Mouse (Mus musculus) urinary bladder, adult 2 months (tissue): ENCODE measurements at regions not wholly inside any gene's neighbourhood (a gene's known extent, or its start where the extent isn't known, plus 50 kb on each side); places are given as distances from the start of the nearest gene placed in this dataset.
"Not testable (repeated sequence)": the region's sequence is repeated elsewhere in the genome, so short reads cannot be mapped to it uniquely, and the experiment has no call there.

ENCODE experiments used
- DNase-seq: peaks from one replicate; pipeline ENCODE4 v3.0.0; 2022; ENCODE audit warnings: low spot score

- DNase-seq: no peak
Observed at GRCm38 (mm10) chr13:4858341-4858740, 249.4 kb upstream of the Akr1e1 start.

- DNase-seq: not testable (repeated sequence)
Observed at GRCm38 (mm10) chr13:4839481-4839880, 230.5 kb upstream of the Akr1e1 start.

- no peak for DNase-seq
Observed at GRCm38 (mm10) chr13:4826756-4827155, 217.8 kb upstream of the Akr1e1 start.

DNA sequence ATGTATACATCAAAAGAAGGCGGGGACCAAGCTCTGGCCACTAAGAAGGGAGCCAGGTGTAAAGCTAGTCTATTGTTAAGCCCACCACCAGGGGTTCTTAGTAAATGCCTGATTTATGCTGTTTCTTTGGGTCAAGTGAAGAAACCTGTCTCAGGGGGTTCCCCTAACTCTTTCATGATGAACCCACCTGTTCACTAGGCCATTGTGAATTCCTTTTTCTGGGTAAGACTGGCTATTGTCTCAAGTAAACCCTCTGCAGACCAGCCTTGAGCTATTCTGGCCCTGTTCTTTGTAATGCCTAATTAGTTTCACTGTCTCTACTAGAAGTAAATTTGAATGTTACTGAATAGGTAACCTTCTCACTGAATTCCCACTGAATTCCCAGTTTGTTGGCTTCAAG, 216.8 kb upstream of the Akr1e1 start:
- not testable (repeated sequence) for DNase-seq

DNA sequence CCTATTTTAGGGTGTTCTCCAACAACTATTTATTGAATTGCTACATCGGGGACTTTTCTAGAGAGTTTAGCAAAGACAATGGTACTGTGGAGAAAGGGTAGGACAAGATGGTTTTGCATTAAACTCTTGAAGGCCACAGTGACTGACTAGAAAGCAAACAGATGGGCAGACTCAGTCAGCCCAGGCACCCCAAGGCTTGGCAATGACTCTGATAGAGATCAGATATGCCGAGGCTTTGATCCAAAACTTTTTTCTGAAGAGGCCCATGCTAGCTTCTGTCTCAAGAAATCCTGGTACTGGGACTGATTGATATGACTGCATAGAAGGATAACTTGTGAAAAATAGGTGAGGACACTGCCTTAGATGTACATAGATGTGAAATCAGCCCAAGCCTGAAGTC, 197.9 kb upstream of the Akr1e1 start:
- DNase-seq: no peak

DNA sequence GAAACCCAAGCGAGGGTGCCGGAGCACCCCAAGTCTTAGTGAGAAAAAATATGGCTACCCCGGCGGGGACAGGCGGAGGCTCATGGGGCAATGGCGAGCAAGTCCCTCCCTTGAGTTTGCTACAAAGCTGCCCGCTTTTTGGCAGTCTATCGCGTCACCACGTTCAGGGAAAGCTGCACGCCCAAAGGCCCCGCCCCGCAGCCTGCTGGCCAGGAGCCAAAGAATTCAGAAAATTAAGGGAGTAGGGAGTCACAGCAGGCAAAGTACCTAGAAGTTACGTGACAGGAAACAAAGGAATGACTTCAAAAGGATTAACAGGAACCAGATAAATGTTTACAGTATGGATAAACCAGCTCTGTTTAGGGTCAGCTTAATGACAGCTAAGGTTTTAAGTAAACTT, 191.7 kb upstream of the Akr1e1 start:
- no peak for DNase-seq

- no peak for DNase-seq
Observed at GRCm38 (mm10) chr13:4791139-4791538, 182.2 kb upstream of the Akr1e1 start.

DNA sequence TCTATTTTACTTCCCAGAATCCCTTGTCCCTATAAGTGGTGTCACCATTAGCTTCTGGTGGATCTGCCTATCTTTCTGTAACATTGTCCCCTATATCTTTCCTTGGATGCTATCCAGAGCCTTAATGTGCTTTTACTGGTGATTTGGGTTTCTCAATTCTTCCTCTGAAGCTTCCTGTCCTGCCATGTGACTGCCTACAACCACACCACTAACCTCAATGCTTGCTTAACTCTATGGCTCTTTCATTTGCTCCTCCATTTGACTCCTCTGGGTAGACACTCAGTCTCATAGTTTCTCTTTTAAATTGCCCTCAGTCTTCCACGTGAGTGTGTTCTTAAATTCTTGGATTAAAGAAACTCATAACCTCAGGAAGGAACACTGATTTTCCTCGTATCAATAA, 181.4 kb upstream of the Akr1e1 start:
- DNase-seq: no peak

- DNase-seq: no peak
Observed at GRCm38 (mm10) chr13:4783290-4783689, 174.3 kb upstream of the Akr1e1 start.

DNA sequence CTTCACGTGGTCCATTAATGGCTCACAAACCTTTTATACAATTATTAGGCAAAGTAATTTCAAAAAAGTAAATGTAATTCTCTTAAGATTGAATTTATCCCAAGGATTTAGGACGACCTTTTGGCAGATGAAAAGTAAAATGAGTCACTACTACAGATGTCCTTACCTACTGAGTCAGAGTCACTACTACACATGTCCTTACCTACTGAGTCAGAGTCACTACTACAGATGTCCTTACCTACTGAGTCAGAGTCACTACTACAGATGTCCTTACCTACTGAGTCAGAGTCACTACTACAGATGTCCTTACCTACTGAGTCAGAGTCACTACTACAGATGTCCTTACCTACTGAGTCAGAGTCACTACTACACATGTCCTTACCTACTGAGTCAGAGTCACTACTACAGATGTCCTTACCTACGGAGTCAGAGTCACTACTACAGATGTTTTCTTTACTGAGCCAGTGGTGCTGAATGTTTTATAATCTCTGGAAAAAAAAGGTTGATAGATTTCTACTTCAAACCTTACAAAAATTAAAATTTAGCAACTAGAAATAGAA, 169.4 kb upstream of the Akr1e1 start:
- not testable (repeated sequence) for DNase-seq

- DNase-seq: no peak
Observed at GRCm38 (mm10) chr13:4776855-4777254, 167.9 kb upstream of the Akr1e1 start.

- no peak for DNase-seq
Observed at GRCm38 (mm10) chr13:4772324-4772723, 163.3 kb upstream of the Akr1e1 start.

GRCm38 (mm10) chr13:4771120-4772075, 162.4 kb upstream of the Akr1e1 start:
- peak; percentile 37 for DNase-seq

GRCm38 (mm10) chr13:4759965-4760364, 151.0 kb upstream of the Akr1e1 start:
- DNase-seq: no peak

DNA sequence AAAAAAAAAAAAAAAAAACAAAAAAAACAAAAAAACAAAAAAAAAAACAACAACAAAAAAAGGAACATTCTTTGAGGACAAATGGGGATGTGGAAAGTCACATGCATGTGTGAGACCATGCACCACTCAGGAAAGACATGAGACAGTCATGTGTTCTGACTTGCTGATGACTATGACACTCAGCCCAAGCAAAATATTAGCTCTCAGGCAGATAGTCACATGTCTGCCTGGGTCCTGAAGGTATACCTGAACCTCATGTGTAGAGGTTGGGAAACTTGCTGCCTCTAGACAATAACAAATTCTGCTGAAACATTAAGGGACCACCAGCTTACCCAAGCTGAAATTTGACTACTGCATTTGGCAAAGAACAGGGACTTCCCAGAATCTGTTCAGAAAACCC, 147.6 kb upstream of the Akr1e1 start:
- no peak for DNase-seq

DNA sequence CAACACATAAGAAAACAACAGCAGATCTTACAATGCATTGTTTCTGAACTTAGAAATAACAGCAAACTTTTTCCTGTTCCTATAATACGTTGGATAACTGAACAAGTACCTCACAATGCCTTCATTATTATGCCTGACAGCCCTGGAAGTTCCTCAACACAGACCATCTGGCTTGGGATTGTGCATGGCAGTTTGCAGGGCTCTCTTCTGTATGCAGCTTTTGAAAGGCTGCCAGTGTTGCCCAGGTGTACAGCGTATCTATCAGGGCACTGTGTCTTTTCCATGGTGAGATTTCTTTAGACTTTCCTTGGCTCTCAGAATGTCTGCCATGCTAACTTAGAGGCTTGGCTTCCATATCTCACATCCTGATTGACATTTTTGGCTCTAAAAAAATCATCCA, 134.0 kb upstream of the Akr1e1 start:
- DNase-seq: no peak

DNA sequence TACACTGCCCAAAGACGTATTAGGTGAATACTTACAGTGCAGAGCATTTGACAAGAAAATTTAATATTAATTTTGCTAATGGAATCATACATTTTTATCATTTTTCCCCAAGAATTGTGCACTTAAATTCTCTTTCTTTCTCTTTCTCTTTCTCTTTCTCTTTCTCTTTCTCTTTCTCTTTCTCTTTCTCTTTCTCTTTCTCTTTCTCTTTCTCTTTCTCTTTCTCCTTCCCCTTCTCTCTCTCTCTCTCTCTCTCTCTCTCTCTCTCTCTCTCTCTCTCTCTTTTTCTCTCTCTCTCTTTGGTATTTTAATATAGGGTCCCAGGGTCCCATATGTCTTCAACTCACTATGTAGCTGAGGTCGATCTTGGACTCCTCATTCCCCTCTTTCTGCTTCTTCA, 107.3 kb upstream of the Akr1e1 start:
- not testable (repeated sequence) for DNase-seq

DNA sequence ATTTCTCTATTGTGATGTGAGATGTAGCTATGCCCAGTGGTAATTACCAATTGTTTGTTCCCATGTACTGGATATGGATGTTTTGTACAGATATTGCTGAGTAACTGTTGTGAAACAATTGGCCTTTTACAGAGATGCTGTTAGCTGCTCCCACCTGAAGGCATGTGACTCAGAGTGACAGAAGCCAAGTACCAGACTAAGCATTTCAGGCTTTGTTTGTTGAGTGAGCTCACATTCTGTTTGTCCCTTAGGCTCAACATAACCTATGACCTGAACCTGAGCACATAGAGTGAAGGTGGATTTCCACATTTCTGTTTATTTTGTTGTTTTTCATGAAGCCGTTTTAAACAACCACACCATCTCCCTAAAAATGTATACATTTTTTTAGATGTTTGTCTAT, 105.8 kb upstream of the Akr1e1 start:
- DNase-seq: no peak

DNA sequence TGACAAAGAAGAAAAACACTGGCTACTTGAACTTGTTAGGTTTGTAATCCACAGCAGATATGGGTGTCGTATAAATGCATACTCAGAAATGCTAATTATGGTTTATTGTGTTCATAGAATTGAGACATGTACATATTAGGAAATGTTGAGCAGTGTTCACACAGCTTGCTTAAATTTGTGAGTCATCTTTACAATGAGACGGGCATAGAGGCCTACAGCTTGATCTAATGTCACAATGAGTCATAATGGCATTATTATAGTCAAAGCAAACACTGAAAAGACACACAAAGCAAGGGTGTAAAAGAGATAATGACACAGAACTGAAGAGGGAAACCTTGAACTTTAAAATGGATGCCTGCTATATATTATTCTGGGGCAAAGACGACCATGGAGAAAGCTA, 103.7 kb upstream of the Akr1e1 start:
- no peak for DNase-seq

DNA sequence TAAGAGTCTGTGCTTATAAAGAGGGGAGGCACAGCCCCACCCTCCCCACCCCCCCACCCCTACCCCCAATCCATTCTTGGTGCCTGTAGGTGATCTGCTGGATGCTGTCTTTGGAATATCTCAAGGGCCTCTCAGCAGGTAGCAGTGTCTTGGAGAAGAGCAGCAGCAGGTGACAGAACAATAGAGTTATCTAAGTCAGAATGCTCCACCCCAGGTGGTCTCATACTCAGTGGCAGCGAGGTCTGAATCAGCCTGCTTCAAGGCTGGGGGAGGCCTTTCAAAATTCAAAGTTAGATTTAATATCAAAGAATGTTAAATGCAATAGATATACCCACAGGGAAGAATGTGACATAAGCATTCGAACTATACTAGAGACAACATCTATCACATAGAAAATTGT, 90.6 kb upstream of the Akr1e1 start:
- DNase-seq: not testable (repeated sequence)

DNA sequence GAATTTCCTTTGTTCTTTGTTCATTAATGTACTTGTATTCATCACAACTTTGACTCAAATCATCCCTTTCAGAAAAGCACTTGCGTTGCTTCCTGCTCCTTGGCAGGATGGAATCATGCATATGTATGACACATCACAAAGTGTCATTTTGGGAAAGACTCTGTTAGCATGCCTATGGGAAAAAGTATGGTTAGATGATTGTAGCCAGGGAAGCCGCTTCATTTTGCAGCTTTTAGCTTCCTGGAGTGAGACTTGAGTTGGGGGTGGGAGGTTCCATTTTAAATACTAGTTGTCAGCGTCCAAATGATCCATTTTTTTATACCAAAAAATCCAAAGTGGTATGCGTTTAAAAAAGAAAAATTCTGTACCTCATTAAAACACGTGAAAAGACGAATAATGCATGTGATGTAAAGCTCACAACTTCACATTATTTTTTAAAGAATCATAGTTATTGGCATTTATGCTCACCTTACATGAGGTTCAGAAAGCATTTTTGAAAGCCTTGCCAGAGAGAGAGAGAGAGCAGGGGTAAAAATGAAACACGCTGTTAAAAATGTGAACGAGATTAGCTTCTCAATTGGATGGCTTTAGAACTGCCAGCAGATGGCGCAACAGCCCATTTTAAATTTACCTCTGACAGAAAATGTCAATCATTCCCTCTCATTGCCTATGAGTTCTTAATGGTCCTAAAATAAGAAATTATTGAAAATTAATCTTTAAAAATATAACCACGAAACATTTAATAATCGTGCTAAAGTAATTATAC, 57.6 kb upstream of the Akr1e1 start:
- no peak for DNase-seq

GRCm38 (mm10) chr13:4663390-4663789, 54.4 kb upstream of the Akr1e1 start:
- no peak for DNase-seq
